Mouse (Mus musculus) brain, embryonic 14.5 days (tissue): ENCODE data around the gene Klrb1f.

Experiments used
- CTCF ChIP-seq: fragments of 200-500 bp; IDR thresholded peaks from 2 replicates; pipeline ENCODE4 v1.5.1; 2012; ENCODE audit warnings: inconsistent platforms, mild to moderate bottlenecking, moderate library complexity, borderline replicate concordance; ENCODE audit not compliant: insufficient read depth, insufficient read length; ENCODE audit errors: extremely low read depth
- POLR2A ChIP-seq: fragments of 200-500 bp; IDR thresholded peaks from 2 replicates; pipeline ENCODE4 v1.6.1; 2012; ENCODE audit warnings: mild to moderate bottlenecking, inconsistent platforms, borderline replicate concordance; ENCODE audit not compliant: poor library complexity, insufficient read depth, insufficient read length, severe bottlenecking; ENCODE audit errors: extremely low read depth

DNA sequence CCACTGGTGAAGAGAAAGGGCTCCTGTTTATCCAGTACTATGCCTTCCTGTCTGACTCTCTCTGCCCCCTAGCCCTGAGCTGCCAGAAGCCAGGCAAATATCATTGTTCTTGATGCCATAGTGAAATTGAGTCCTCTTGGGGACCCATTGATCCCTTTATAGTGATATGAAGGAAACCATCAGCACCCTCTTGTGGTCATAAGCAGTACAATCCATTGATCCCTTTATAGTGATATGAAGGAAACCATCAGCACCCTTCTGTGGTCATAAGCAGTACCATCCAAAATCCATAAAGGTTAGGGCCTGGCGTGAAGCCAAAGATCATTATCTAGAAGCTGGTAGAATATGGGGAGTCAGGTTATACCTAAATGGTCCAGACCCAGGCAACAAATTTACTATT is 21.3 kb downstream of the Klrb1f start:
- peak; percentile 39; the same call in 1 of the 2 replicates for TF ChIP-seq CTCF
- TF ChIP-seq POLR2A, result no peak
